Mouse (Mus musculus) cerebellum, adult 9-11 months (tissue): Measurements from ENCODE around the gene Slc35g3.

Experiments used
- DNase-seq: peaks from one replicate; pipeline ENCODE4 v3.0.0; 2022

The Slc35g3 gene

DNA sequence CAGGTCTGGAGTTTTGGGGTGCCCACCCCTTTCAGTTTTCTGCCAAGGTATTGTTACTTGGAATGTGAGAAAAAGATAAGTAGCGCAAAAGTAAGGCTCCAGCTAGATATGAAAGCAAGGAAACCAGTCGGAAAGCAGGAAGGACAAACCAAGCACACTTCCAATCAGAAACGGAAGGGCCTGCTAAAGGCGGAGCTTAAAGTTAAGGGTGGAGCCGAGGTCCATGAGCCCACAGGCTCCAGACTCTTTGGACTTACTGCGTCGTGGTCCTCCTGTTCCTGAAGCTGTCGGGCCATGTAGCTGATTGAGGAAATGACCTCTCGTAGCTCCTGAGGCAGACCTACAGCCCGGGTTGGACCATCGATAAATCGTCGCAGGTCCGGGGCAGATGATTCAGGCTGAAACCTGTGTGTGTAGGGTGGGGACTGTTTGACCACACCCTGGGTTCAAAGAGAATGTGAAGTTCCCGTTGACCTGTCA is 23.1 kb upstream of the Slc35g3 start:
- DNase-seq, result no peak

GRCm38 (mm10) chr11:69781828-69782227 is 20.1 kb upstream of the Slc35g3 start:
- no peak for DNase-seq

GRCm38 (mm10) chr11:69778985-69779384 is 17.2 kb upstream of the Slc35g3 start:
- peak; percentile 49 for DNase-seq

- peak; percentile 65 for DNase-seq
Observed at GRCm38 (mm10) chr11:69778258-69778982, 16.7 kb upstream of the Slc35g3 start.

- no peak for DNase-seq
Observed at GRCm38 (mm10) chr11:69777504-69778257, 15.9 kb upstream of the Slc35g3 start.

GRCm38 (mm10) chr11:69776488-69776887 is 14.7 kb upstream of the Slc35g3 start:
- no peak for DNase-seq

GRCm38 (mm10) chr11:69775716-69776115 is 13.9 kb upstream of the Slc35g3 start:
- peak; percentile 49 for DNase-seq

GRCm38 (mm10) chr11:69774961-69775360 is 13.2 kb upstream of the Slc35g3 start:
- no peak for DNase-seq

GRCm38 (mm10) chr11:69767625-69767909 is 5.8 kb upstream of the Slc35g3 start:
- no peak for DNase-seq

DNA sequence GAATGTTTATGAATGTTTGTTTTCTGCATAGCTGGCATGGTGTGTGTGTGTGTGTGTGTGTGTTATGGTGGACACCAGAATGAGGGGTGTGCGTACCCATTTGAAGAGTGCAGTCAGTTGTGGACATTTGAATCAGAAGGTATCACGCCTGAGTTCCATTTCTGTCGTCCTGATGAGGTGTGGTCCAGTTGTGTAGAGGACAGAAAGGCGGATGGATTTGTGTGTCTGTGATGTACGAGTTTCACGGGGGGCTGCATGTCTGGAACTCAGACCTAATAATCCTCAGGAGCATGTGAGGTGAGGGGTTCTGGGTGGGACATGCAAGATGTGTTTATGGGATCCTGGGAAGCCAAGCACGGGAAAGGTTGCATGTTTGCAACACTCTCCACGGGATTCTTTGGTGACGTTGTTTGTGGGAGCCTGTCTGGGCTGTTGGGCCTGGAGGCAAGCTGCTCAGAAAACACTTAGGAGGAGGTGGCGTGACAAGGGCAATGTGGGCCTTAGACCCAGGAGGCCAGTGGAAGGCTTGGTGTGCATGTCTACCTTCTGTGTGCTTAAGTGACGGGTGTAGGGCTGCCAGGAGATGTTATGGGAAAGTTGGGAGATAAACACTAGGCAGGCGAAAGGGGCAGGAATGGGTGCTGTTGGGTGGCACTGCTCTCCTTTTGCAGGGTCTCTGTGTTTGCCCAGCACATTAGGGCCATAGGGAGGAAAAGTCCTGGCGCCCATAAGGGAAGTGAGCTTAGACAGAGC is 5.3 kb upstream of the Slc35g3 start:
- peak; percentile 61 for DNase-seq

DNA sequence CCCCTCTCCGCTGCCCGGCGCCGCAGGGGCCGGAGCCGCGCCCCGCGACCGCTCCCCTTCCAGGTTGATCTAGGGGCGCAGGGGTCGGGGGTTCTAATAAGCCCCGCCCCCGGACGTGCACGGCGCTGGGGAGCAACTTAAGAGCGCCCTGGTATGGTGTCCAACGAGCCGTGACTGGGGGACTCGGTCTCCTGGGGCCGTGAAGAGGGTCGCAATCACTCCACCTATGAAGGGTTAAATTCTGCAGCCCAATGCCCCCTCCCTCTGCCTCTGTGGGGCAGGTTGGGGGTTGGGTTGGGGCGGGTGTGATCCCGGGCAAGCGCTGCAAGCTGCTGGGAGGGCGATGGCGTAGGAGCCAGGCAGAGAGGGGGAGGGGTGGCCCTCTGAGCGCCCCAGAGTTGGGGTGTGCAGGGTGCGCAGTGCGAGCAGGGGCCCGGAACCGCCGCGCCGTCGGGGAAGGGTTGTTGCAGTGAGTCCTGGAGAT is 4.4 kb upstream of the Slc35g3 start:
- peak; percentile 85 for DNase-seq

GRCm38 (mm10) chr11:69765221-69766125 is 3.7 kb upstream of the Slc35g3 start, which contains the start of gene Zbtb4:
Gene Zbtb4, plus strand, starts transcription at chr11:69765912.
- peak; percentile 74 for DNase-seq

DNA sequence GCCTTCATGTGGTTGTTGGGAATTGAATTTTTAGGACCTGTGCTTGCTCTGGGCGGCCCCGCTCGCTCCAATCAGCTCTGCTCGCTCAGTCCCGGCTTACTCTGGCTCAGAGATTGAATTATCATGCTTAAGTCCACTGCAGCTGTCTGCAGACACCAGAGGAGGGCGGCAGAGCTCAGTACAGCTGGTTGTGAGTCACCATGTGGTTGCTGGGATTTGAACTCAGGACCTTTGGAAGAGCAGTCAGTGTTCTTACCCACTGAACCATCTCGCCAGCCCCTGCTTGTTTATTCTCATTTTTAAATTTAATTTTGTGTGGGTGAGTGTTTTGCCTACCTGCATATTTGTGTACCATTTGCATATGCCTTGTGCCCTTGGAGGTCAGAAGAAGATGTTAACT is 1.8 kb upstream of the Slc35g3 start:
- DNase-seq, result no peak

DNA sequence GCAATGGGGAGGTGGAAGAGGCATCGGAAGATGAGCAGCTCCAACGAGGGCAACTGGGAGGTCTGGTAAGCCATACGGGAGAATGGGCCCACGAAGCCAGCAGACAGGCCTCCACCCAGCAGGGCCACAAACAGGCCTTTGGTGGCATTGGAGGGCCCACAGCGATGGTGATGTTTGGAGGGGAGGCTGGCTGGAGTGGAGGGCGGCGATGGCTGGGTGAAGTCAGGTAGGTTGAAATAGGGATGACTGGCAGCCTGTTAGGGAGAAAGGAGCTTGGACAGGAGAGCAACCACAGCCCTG is 917 bp downstream of the Slc35g3 start:
- no peak for DNase-seq

DNA sequence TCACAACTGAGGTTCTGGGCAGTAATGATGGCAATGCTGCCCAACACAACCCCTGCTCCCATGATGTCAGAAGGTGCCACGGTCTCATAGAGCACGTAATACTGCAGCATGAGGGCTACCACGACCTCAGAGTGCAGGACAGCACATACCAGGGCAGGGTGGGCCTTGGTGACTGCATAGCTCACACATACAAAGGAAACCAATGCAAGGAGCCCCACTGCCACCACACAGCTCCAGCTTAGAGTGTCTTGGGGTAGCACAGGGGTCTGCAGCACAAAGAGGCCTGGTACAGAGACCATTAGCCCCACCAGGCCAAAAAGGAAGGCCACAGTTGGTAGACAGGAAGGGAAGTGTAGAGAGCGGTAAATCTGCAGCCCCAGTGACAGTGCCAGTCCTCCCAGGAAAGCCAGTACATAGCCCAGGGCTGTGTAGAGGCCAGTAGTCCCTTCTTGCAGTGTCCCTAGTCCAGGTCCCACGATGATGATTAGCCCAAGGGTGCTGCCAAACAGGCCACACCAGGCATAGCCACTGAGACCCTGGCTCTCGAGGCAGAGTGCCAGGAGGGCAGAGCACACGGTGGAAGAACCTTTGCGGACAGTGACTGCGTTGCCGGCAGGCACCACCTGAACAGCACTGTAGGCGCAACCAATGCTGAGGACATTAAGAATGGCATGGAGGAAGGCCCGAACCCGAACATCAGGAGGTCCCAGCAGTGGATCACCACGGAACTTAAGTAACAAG is 1.4 kb downstream of the Slc35g3 start:
- peak; percentile 74 for DNase-seq

- peak; percentile 94 for DNase-seq
Observed at GRCm38 (mm10) chr11:69758971-69759721, 2.6 kb downstream of the Slc35g3 start.

DNA sequence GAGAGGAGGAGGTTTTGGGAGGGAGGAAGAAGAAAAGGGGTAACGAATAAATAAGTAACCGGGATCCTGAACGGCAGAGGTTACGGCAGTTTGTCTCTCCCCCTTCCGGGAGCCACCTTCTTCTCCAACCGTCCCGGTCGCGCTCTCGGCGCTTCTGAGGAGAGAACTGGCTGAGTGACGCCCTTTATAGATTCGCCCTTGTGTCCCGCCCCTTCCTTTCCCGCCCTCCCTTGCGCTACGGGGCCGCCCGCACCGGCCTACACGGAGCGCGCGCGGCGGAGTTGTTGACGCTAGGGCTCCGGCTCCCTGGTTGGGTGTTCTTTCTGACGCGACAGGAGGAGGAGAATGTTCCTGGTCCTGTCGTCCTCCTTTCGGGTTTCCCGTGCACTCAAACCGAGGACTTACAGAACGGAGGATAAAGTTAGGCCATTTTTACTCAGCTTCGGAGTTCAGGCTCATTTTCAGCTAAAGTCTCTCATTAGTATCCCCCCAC is 3.2 kb downstream of the Slc35g3 start, which contains the start of gene Polr2a:
Polr2a (minus strand) TSS at position 160 of the 493 bp plus-strand sequence.
- peak; percentile 98 for DNase-seq

GRCm38 (mm10) chr11:69758090-69758456 is 3.7 kb downstream of the Slc35g3 start:
- DNase-seq, result peak; percentile 97

- DNase-seq, result no peak
Observed at GRCm38 (mm10) chr11:69757303-69758089, 4.3 kb downstream of the Slc35g3 start.

GRCm38 (mm10) chr11:69754701-69755100 is 7.1 kb downstream of the Slc35g3 start:
- DNase-seq, result peak; percentile 57
